Mouse (Mus musculus) adrenal gland (tissue): ENCODE measurements around the gene Hadh.

Experiments
- intact Hi-C: fragments of 180-260 bp; cut with DNase I; formaldehyde crosslinking; loops from one replicate; pipeline ENCODE4 v1.15.1; 2025

The Hadh gene

GRCm38 (mm10) chr3:131272374-131273100 lies 636 bp upstream of the Hadh start:
- intact Hi-C loops = no loop called here

GRCm38 (mm10) chr3:131271157-131271556 lies 744 bp downstream of the Hadh start:
- intact Hi-C loops = no loop called here

- intact Hi-C loops = no loop called here
These were observed 1.5 kb downstream of the Hadh start for GRCm38 (mm10) chr3:131270381-131270780.

GRCm38 (mm10) chr3:131266366-131267050 lies 5.4 kb downstream of the Hadh start:
- intact Hi-C loops = no loop called here

GRCm38 (mm10) chr3:131265516-131265915 lies 6.4 kb downstream of the Hadh start:
- intact Hi-C loops = no loop called here

- intact Hi-C loops = no loop called here
These were observed 8.0 kb downstream of the Hadh start for GRCm38 (mm10) chr3:131263766-131264486.

GRCm38 (mm10) chr3:131260418-131260817 lies 11.5 kb downstream of the Hadh start:
- intact Hi-C loops = no loop called here

GRCm38 (mm10) chr3:131259392-131259965 lies 12.4 kb downstream of the Hadh start:
- intact Hi-C loops = no loop called here

- intact Hi-C loops = no loop called here
These were observed 13.0 kb downstream of the Hadh start for GRCm38 (mm10) chr3:131258921-131259320.

GRCm38 (mm10) chr3:131255399-131255981 lies 16.4 kb downstream of the Hadh start:
- intact Hi-C loops = no loop called here

GRCm38 (mm10) chr3:131254991-131255390 lies 16.9 kb downstream of the Hadh start:
- intact Hi-C loops = no loop called here

- intact Hi-C loops = no loop called here
These were observed 20.3 kb downstream of the Hadh start for GRCm38 (mm10) chr3:131251601-131252000.

GRCm38 (mm10) chr3:131250978-131251377 lies 20.9 kb downstream of the Hadh start:
- intact Hi-C loops = no loop called here

- intact Hi-C loops = no loop called here
These were observed 21.6 kb downstream of the Hadh start for GRCm38 (mm10) chr3:131250283-131250682.

GRCm38 (mm10) chr3:131248444-131248843 lies 23.5 kb downstream of the Hadh start:
- intact Hi-C loops = loop anchor here (5.0 kb wide), 1 partner anchor 34 kb away; no protein-coding TSS in a partner anchor

- intact Hi-C loops = loop anchor here (5.0 kb wide), 1 partner anchor 34 kb away; no protein-coding TSS in a partner anchor
These were observed 24.1 kb downstream of the Hadh start for GRCm38 (mm10) chr3:131247851-131248250.

GRCm38 (mm10) chr3:131247447-131247846 lies 24.5 kb downstream of the Hadh start:
- intact Hi-C loops = loop anchor here (5.0 kb wide), 1 partner anchor 35 kb away; no protein-coding TSS in a partner anchor

- intact Hi-C loops = loop anchor here (5.0 kb wide), 1 partner anchor 36 kb away; no protein-coding TSS in a partner anchor
These were observed 25.3 kb downstream of the Hadh start for GRCm38 (mm10) chr3:131246579-131247046.

- intact Hi-C loops = loop anchor here (5.0 kb wide), 1 partner anchor 36 kb away; no protein-coding TSS in a partner anchor
These were observed 25.9 kb downstream of the Hadh start for GRCm38 (mm10) chr3:131245766-131246578.
